Mouse (Mus musculus) activated CD4-positive, CD25-positive, alpha-beta regulatory T cell, adult 4 months (primary cell): Measurements from ENCODE around the gene Selenof. TPM values are rescaled to one million over a fixed set of nuclear protein-coding genes. Genes with fewer than 3 reads are reported as not detected.

Experiments
- ATAC-seq: one replicate; pipeline ENCODE4 v1.8.0; 2017
- polyA plus RNA-seq, 2 experiments: library from polyadenylated mRNA; unstranded; fragments of 100-300 nt; shearing (Covaris generic); gene quantifications; one replicate each; pipeline ENCODE4 v1.2.1; 2017

Gene Selenof
- polyA plus RNA-seq, 2 experiments from 2014 or later: 302 to 362 TPM

DNA sequence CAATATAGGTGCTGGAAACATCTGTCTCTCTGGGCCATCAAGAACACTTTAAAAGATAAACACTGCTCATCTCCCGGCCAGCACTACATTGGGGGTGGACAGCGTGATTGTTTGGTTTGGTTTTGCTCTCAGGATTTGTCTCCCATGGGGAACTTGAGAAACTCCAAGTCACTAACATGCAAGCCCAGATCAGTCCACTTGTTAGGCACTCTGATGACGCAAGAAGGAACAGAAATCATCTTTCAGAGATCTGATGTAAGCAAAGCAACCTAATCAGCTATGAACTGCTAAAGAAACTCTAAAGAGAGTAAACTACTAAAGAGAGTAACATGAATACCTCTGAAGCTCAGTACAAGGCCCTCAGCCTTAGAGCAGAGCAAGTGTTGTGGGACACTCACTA, 33.5 kb downstream of the Selenof start:
- no peak for ATAC-seq

DNA sequence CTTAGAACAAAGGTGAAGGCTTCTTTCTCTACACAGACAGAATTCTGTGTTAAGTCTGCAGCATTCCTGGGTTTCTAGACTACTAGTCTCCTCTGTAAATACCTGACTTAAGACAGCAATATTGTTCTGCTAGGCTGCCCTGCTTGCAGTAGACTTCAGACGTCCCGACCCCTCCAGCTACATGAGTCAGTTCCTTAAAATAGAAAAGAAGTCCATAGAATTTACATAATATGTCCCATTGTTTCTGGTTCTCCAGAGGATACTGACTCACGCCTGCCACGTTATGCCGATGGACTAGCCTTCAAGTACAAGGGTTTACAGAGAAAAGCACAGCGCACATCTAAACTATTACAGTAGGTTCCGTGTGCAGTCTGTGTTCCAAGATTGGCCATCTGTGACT, 34.1 kb downstream of the Selenof start:
- no peak for ATAC-seq

DNA sequence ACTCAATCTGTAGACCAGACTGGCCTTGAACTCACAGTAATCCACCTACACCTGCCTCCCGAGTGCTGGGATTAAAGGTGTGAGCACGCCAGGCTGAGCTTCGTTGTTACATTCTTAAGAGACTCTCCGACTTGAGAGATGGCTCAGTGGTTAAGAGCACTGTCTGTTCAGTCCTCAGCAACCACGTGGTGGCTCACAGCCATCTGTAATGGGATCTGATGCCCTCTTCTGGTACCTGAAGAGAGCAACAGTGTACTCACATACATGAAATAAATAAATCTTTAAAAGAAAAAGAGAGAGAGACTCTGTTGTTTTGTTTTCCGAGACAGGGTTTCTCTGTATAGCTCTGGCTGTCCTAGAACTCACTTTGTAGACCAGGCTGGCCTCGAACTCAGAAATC, 35.7 kb downstream of the Selenof start:
- peak; percentile 72 for ATAC-seq

DNA sequence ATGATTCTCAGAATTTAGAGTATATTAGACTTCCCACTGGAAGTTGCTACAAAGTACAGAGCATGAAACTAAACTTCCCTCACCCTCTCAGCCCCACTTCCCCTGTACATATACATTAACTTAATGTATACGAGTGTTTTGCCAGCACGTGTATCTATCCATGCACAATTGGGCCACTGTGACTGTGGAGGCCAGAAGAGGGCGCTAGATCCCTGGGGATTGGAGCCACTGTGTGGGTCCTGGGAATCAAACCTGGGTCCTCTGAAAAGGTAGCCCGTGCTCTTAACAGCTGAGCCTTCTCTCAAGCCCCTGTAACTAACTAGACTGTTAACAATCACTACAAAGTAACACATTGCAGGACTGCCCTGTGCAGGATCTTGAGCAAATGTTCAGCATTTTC, 36.3 kb downstream of the Selenof start:
- ATAC-seq: no peak

DNA sequence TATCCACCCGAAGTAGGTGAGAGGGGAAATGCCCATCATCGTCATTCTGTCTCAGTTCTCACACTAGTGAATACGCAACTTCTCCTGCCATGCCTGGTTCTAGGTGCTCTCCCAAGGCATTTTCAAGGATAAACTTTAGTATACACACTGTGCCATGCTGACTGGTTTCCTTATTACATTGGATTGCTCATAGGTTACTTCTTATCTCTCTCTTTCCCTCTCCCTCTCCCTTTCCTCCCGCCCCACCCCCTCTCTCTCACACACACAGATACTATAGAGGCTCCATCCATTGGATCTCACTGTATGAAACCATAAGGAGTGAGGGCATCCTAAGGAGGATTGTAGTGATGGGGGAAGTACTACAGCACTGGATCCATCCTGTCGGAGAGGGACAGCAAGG, 38.0 kb downstream of the Selenof start:
- ATAC-seq: no peak

DNA sequence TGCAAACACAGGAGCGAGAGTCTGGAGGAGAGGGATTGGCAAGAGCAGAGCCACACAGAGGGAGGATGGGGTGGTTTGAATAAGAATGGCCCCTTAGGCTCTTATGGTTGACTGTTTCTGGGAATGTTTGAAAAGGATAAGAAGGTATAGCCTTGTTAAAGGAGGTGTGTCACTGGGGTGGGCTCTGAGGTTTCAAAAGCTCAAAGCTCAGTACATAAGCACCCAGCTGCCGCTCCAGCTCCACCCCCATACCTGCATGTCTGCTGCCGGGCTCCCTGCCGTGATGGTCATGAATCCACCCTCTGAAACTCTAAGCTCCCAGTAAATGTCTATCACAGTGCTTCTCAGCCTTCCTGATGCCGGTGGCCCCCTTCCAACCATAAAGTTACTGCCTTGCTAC, 40.7 kb downstream of the Selenof start:
- no peak for ATAC-seq

DNA sequence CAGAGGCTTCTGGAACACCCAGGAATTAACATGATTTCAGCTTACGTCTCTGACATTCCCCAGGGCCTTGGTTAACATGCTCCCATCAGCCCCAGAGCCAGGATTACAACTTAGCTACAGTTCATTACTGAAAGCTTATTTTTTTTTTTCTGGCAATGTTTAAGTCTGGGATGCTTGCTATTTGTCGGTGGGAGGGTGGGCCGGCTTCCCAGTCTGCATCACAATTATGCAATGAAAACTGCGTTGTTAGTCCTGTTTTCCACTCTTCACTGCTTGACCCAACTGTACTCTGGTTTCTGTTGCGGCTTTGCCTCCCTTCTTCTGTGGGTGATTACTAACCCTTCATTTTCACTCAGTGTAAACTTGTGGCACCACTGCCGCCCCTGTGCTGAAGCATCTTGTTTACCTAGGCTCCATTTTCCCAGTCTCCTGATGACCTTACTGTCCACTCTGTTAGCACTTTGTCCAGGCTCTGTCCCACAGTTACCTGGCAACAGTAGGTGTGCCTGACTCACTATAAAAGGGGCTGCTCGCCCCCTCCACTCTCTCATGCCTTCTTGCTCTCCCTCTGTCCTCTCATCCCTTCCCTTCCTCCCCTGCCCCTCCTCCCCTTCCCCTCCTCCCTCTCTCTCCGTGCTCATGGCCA, 41.6 kb downstream of the Selenof start:
- ATAC-seq: no peak

DNA sequence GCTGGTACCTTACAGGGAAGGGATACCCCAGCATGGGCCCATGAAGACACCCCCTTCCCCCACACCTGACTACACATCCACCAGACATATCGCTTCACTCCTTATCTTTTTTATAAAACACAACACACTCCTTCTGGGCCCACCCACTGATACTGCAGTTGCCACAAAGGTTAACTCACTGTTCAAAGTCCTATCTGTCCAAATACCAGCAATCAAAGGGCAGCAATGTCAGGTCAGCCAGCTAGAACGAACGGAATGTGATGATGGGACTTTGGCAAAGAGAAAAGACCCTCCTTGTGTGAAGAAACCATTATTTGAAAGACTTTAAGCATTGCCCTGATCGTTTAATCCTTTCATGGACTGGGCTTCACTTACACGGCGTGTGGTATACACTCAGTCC, 42.3 kb downstream of the Selenof start:
- no peak for ATAC-seq

DNA sequence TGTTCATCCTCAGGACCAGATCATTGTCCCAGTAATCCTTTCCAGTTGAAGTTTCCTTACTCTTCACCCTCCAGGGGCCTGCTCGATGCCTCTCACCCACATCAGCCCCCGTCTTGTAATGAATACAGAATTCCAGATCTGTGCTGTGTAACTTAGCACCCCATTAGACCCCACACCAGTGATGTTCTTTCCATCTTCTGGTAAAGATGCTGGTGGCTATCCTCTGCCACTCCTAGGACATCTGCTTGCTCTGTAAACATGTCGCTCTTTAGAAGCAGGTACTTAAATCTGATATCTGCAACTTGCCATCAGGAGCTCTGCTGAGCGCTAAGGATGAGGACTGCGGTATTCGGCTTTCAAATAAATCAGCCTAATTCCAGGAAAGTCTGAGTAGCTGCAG, 44.2 kb downstream of the Selenof start:
- ATAC-seq: no peak

DNA sequence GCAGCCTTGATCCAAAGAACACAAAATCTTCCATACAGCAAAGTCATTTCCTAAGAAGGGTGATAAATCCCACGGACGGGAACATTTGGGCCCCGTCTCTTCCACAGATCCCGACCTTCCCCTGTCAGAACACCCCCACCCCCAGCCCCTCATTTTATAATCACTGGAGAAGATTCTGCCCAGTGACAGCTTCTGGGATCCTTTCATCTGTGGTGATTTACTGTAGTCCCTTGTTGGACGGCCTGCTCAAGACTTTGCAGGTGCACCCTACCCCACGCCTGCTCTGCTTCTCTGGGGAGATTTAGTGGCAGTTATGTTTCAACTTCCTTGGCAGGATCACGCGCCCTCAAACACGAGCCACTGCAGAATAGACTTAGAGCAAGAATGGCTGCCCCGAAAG, 44.6 kb downstream of the Selenof start:
- ATAC-seq: no peak

DNA sequence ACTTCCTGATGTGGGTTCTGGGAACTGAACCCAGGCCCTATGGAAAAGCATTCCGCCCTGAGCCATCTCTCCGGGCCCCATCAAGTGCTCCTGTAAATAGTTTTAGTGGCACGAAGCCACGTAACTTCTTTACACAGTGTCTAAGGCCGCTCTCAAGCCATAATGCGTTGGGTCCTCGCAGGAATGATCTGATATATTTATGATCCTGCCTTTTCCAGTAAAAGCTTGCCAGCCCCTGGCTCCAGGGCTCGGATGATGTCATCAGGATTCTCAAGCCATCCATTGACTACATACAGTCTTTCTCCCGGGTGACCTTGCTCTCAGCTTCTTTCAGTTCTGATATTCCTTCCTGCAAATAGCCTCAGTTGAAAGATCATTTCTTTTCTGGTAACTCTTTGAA, 45.4 kb downstream of the Selenof start:
- ATAC-seq: no peak

DNA sequence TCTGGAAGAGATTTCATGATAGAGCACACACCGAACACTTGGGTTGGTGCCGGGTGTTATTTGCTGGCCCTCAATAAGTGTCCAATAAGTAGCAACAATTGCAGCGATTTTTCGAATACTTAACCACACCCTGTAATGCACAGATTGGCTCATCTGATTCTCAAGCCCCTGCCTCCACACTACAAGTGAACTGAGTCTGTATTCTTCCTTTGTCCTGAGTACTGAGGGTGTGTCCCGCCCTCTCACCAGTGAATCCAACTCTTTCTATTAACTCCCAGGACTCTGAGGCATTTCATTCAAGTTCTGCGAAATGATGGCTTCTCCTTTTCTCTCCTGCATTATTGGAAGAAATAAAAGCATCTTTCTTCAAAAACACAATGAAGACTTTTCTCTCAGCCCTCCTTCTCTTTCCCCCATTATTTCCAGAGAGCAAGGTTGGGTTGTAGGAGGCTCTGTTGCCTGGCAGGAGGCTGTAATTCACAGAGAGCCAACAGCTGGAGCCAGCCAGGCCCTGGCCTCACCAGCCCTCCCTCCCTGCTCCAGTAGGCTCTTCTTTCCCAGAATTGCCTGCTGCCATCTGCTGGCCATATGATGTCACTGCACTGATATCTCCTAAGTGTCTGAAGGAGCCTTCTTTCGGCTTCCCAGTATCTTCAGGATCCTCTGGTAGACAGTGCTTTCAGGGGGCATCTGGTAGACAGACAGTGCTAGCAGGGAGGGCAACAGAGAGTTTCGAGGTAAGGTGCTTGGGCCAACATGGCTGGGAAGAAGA, 46.7 kb downstream of the Selenof start:
- ATAC-seq: peak; percentile 86

DNA sequence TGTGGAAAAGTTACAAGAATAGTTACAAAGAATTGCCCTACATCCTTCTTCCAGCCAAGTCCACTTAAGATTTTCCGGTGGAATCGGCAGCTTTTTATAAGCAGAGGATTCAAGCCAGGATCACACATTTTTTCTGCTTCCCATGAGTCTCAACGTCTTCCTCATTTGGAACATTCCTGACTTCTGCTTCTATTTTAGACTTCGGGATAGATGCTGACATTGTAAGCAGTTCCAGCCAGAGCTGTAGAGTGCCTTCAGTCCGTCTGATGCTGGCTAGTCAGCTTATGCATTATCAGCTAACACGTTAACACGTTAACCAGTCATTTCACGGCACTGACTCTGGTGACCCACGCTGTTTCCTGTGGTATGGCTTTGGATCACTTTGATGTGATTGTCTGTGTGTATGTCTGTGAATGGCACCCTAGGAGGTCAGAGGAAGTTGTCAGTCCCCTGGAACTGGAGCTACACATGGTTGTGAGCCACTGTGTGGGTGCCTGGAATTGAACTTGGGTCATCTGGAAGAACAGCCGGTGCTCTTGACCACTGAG, 47.6 kb downstream of the Selenof start:
- ATAC-seq: no peak

DNA sequence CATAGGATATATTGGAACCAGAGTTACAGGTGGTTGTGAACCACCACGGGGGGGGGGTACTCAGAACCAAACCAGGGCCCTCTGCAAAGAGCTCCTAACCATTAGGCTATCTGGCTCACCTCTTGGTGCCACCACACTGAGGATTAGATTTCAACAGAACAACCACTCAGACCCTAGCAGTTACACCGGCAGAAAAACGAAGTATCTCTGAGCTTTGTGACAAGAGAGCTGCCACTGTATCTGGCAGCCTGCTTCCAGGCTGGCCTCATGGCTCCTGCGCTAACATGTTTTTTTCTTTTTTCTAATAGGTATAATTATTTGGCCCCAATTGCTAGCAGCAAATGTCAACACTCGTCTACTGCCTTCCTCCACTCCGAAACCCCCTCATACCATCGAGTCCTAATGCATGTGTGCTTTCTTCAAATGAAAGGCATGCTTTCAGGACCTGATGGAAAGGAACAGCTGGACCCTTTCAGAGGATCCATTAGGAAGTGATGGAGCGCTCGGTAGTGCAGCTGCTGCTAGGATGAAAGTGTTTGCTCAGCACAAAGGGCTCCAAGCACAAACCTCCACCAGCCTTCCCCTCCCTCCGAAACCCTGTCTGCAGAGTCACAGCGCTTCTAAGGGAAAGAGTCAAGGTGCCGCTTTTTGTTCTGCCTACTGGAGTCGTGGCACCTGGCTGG, 53.0 kb downstream of the Selenof start:
- ATAC-seq: no peak

DNA sequence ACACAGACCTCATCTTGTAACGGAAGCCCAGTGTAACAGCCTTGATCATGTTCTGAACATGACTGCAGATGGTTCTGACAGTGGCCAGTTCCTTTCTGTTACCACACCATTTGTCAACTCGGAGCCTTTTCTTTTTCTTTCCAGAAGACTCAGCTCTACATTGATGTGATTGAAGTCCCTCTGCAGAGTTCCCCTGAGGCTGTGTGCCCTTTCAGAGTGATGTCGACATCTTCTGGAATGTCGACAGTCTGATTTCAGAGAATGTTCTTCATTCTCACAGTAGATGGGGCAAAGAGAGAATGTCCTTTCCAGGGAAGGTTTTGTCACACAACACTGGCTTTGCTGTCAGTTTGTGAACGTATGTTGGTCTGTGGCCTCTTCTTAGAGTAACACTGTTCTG, 55.6 kb downstream of the Selenof start:
- ATAC-seq: no peak

DNA sequence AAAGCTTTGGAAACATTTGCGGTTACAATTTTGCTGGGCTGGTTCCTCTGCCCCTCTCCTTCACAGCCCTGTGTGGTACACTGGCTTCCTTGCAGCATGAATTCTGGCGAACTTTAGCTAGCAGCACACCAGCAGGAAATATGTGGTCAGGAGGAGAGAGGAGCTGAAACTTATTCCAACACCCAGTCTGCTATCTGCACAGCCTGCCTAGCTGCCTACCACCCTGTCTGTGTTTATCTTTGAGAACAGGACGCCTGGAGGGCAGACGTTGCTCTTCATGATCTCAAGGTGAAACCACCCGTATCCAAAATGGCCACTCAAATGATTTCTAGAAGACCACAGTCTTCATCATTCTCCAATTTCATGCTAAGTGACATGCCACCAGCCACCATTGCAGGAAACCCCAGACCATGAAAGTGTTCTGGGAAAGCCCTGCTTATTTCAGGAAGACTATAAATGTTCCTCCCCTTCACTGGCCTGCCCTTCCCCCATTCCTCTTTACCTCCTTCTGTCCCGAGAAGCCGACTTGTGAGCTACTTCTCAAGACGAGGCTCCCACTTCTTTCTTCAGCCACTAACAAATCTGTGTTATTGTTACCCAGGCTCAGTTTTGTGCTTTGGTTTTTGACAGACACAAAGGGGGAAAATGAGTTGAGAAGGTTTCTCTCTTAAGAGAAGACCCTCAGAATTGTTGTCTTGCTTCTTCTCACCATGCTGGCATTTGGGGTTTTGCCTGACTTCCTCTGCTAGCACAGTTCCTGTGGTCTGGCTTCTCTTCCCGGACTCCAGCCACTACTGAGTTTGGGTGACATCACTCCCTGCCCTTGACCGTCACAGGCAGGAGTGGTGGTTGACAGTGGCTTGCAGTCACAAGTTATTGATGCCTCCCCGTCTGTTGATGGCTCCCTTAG, 58.2 kb downstream of the Selenof start:
- ATAC-seq: peak; percentile 66

DNA sequence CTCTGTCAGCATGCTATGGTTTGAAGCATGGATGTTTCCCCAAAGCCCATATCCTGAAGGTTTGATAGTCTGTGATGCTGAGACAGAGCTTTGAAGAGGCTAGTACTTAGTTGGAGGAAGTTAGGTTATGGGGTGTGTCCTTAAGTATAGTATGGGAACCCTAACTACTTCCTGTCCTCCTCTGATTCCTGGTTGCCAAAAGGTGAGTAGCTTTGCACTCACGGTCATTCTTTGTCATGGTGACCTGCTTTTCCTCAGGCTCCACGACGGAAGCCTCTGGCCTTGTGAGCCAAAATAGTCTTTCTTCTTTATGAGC, 58.8 kb downstream of the Selenof start:
- no peak for ATAC-seq

DNA sequence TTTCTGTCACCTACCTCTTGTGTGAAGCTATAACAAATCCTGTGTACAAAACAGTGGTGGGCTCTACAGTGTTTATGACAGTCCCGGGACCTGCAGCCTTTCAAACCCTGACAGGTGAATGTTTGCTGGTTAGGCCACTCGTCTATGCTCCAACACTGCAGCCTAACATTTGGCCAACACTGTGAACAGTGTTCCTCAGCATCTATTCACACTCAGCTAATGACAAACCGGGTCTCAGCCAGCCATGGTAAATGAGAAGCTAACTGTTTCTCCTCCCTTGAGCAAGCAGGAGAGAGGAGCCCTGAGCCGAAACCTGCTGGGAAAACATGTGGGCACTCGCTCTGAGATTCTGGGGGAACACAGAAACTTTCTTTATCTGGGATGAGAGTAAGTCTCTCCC, 65.1 kb downstream of the Selenof start:
- ATAC-seq: no peak

DNA sequence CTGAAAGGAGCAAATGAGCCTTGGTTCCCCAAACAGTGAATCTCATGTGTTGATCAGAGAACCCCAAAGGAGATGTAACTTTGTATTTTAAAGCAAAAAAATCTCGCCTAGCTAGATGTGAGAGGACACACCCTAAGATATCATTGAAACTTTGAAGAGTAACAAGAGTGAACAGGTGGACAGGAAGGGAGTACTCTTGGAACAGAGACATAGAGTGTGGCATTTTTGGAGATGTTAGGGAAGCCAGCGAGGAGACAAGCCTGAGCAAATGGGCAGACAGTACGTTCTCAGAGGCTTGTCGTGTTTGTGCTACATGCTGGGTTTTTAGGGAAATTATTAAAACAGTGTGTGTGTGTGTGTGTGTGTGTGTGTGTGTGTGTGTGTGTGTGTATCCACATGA, 68.0 kb downstream of the Selenof start:
- ATAC-seq: no peak

DNA sequence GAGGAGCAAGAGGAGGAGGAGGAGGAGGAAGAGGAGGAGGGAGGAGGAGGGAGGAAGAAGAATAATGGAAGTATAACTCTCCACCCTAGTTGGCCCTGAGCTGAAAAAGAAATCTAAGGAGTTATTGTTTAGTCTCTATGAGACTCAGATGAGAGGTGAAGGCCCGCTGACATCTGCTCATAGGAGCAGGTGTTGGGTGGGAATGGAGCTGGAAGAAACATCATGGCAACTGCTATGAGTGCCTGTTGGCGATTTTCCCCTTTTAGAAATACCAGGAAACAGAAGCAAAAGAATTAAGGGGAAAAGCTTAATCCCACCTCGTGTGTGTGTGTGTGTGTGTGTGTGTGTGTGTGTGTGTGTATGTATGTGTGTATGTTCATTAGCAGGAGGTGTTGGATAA, 69.3 kb downstream of the Selenof start:
- no peak for ATAC-seq

DNA sequence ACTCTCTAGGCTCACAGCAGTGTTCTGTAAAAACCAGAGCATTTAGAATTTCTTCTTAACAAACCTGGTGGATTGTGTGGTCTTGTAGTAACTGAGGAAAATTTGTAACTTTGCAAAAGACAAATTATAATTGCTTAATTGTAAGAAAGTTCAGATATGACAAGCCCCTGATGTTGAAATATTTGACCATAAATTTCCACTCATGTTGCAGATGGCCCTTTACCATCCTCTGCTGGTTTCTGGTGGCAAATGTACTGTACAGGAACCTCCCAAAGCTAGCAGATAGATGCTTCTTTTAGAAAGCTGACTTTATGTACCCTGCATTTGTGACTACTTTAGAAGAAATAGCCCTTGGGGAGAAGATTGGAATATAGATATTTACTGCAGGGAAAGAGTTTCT, 69.9 kb downstream of the Selenof start:
- ATAC-seq: no peak

DNA sequence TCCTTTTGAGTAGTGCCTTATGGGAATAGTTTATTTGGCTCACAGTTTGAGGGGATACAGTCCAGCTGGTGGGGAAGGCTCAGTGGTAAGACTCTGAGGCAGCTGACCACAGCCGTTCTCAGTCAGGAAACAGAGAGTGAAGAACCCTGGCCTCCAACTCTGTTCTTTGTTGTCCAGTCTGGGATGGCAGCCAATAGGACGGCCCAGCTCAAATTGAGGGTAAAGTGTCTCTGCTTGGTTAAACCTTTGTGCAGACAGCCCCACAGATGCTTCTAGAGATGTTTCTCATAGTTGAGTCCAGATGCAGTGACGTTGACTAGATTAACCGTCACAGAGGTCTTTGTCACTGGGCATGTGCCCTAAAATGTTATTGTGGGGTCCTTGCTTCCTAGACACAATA, 72.0 kb downstream of the Selenof start:
- ATAC-seq: no peak
